Mouse (Mus musculus) heart, postnatal 0 days (tissue): Measurements from ENCODE around the gene Alg1.

Source experiments
- CTCF ChIP-seq: IDR thresholded peaks from 2 replicates; pipeline ENCODE4 v1.5.1; 2016; ENCODE audit warnings: antibody characterized with exemption, control low read depth, low read depth
- EP300 ChIP-seq: IDR thresholded peaks from 2 replicates; pipeline ENCODE4 v1.6.1; 2016; ENCODE audit warnings: antibody characterized with exemption, low read depth

DNA sequence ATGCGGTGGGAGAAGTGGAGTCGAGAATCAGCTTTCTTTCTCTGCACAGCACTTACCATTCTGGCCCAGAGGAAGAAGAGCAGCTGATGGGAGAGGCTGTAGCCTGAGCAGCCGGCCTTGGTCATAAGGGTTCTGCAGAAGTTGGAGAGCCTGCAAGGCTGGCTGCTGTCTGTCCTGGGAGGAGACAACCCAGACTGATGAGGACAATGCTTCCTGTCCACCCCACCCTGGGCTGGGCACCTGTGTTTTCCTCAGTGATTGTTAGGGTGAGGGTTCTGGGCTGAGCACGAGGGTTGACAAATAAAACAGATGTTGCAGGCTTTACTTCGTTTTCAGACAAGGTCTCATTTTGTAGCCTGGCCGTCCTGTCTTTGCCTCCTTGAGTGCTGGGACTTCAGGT, 16.7 kb upstream of the Alg1 start:
- no peak for TF ChIP-seq EP300
- TF ChIP-seq CTCF = no peak
